Mouse (Mus musculus) ES-E14 (cell line): Measurements from ENCODE around the gene Lyve1. TPM values are rescaled to one million over a fixed set of nuclear protein-coding genes. Genes with fewer than 3 reads are reported as not detected.

Experiments
- DNase-seq: peaks from one replicate; pipeline ENCODE4 v3.0.0-alpha.2; 2013; ENCODE audit warnings: low read depth, low spot score
- H3K27ac ChIP-seq: 2 replicates; pipeline ENCODE4 v1.5.1; 2012; ENCODE audit warnings: low read depth, mild to moderate bottlenecking, low read length, moderate library complexity, mixed read lengths; ENCODE audit not compliant: poor library complexity, insufficient read depth, severe bottlenecking
- H3K36me3 ChIP-seq: 2 replicates; pipeline ENCODE4 v1.6.1; 2012; ENCODE audit warnings: mild to moderate bottlenecking, low read length, moderate library complexity, mixed read lengths; ENCODE audit not compliant: control insufficient read depth, poor library complexity, insufficient read depth, severe bottlenecking
- H3K4me1 ChIP-seq, 2 experiments: fragments of 150-350 bp in 1 of 2; sonication (generic) in 1 of 2; 2 replicates each; pipeline ENCODE4 v1.6.1; 2012; ENCODE audit warnings: low read length in 2 of 2, mild to moderate bottlenecking in 1 of 2, mixed read lengths in 1 of 2; ENCODE audit not compliant: control insufficient read depth in 2 of 2, insufficient read depth in 2 of 2, poor library complexity in 1 of 2
- H3K4me3 ChIP-seq, 2 experiments: fragments of 150-350 bp in 1 of 2; sonication (generic) in 1 of 2; 2 replicates each; pipeline ENCODE4 v1.5.1; 2012; ENCODE audit warnings: low read length in 2 of 2, low read depth in 1 of 2, mild to moderate bottlenecking in 1 of 2, mixed read lengths in 1 of 2; ENCODE audit not compliant: insufficient read depth in 1 of 2, poor library complexity in 1 of 2, severe bottlenecking in 1 of 2
- H3K9ac ChIP-seq: 2 replicates; pipeline ENCODE4 v1.6.1; 2012; ENCODE audit warnings: low read depth, mild to moderate bottlenecking, low read length, mixed read lengths; ENCODE audit not compliant: poor library complexity, insufficient read depth, severe bottlenecking
- H3K9me3 ChIP-seq: fragments of 150-350 bp; sonication (generic); 2 replicates; pipeline ENCODE4 v1.6.1; 2012; ENCODE audit warnings: low read depth, mild to moderate bottlenecking, low read length; ENCODE audit not compliant: control insufficient read depth, insufficient read depth
- CHD2 ChIP-seq: IDR thresholded peaks from 2 replicates; pipeline ENCODE4 v1.6.1; 2014; ENCODE audit warnings: mild to moderate bottlenecking, low read depth, low read length, inconsistent platforms
- HCFC1 ChIP-seq: IDR thresholded peaks from 2 replicates; pipeline ENCODE4 v1.6.1; 2012; ENCODE audit warnings: low read length, inconsistent platforms, borderline replicate concordance; ENCODE audit not compliant: insufficient read depth
- MAFK ChIP-seq: IDR thresholded peaks from 2 replicates; pipeline ENCODE4 v1.6.1; 2014; ENCODE audit warnings: mild to moderate bottlenecking, low read depth, low read length, inconsistent platforms; ENCODE audit not compliant: insufficient read depth
- ZC3H11A ChIP-seq: IDR thresholded peaks from 2 replicates; pipeline ENCODE4 v1.6.1; 2012; ENCODE audit warnings: low read depth, mild to moderate bottlenecking, inconsistent platforms, low read length, borderline replicate concordance
- ZNF384 ChIP-seq: IDR thresholded peaks from 2 replicates; pipeline ENCODE4 v1.6.1; 2012; ENCODE audit warnings: low read depth, low read length, inconsistent platforms
- in situ Hi-C, 2 experiments: fragments of 600-800 bp; cut with MboI; formaldehyde crosslinking; loops; one replicate each; pipeline ENCODE4 v1.15.1; 2025; ENCODE audit warnings: low sequenced_read_pairs in 2 of 2, inconsistent platforms in 1 of 2; ENCODE audit not compliant: unreplicated experiment in 2 of 2
- total RNA-seq: library from RNA; depleted of rRNA; stranded (reverse); fragments of 300-350 nt; gene quantifications from 2 replicates; pipeline ENCODE4 v1.2.3, GENCODE M21; 2012; rRNA removed

The Lyve1 gene
- total RNA-seq, 1 experiment: not detected

DNA sequence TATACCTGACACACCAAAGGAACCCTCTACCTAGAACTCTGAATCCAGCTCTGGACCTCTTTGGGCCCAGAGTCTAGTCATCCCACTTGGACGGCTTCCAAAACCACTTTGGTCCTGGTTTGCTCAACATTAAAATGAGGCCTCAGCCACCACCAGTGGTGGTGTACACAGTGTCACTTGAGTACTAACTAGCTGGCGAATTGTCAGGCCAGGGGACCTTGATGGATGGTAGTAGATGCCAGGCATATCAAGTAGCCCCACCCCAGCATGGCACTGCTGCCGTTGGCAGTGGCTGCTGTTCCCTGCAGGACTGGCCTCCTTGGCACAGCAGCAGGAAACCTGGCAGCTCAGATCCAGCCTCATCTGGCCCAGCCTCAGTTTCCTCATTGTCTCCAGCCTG lies 58.8 kb downstream of the Lyve1 start:
- H3K36me3 ChIP-seq: peaks cover 2% of the 10 kb centered on the region; the same call in 1 of the 2 replicates
- H3K9ac ChIP-seq: no peak overlapping the region
- H3K4me3 ChIP-seq: no peak overlapping the region
- in situ Hi-C loops: loop anchor here in 1 of 2 experiments (5.0 kb wide), 1 partner anchor 77 kb away; no protein-coding TSS in a partner anchor
- H3K9me3 ChIP-seq: no peaks in the 10 kb centered on the region
- DNase-seq: no peak
- H3K4me1 ChIP-seq: 0 out of 4 replicates have a peak, but pooled peaks cover 0 to 2% of the 10 kb centered on the region in 2 experiments
- no peak for TF ChIP-seq CHD2
- TF ChIP-seq ZNF384: no peak
- no peak for TF ChIP-seq HCFC1
- no peak for TF ChIP-seq ZC3H11A
- no peak for TF ChIP-seq MAFK
- no peak overlapping the region for H3K27ac ChIP-seq

DNA sequence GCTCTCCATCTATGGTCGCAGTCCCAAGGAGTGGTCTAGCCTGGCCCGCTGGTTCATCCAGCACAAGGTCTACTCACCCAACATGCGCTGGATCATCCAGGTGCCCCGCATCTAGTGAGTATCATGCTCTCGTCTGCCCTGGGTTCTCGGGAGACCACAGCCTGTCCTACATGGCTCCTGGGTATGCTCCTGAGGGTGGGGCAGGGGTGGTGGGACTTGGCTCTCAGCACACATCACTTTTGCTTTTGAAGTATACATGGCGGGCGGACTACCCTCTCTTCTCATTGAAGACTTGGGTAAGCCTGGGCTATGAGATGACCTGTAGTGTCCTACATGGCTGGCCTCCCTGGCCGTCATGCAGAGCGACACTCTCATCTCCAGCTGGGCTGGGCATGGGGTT lies 59.9 kb downstream of the Lyve1 start:
- in situ Hi-C loops: loop anchor here in 1 of 2 experiments (5.0 kb wide), 1 partner anchor 76 kb away; no protein-coding TSS in a partner anchor
- TF ChIP-seq MAFK (no peak), HCFC1 (no peak), CHD2 (no peak), ZC3H11A (no peak), ZNF384 (no peak)
- no peaks in the 10 kb centered on the region for H3K9me3 ChIP-seq
- no peak overlapping the region for H3K9ac ChIP-seq
- H3K4me1 ChIP-seq: 0 out of 4 replicates have a peak, but pooled peaks cover 0 to 2% of the 10 kb centered on the region in 2 experiments
- DNase-seq: no peak
- no peak overlapping the region for H3K27ac ChIP-seq
- no peak overlapping the region for H3K4me3 ChIP-seq
- H3K36me3 ChIP-seq: peaks cover 2% of the 10 kb centered on the region; the same call in 1 of the 2 replicates

DNA sequence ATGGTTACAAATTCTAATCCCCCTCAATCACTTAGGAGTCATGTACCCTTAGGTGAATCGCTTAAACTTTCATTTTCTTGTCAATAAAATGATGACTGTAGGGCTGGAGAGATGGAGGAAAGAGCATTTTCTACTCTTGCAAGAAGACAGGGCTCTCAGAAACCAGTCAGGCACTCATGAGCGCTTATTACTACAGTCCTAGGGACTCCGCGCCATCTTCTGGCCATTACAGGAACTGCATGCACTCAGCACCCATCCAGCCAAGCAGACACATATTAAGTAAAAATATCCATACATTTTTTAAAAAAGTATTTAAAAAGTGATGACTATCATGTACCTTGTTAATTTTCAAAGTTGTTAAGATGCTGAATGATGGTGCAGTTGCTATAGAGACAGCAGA lies 62.0 kb downstream of the Lyve1 start:
- no peak overlapping the region for H3K4me3 ChIP-seq
- no peak overlapping the region for H3K9ac ChIP-seq
- no peaks in the 10 kb centered on the region for H3K9me3 ChIP-seq
- in situ Hi-C loops: loop anchor here in 1 of 2 experiments (5.0 kb wide), 1 partner anchor 74 kb away; no protein-coding TSS in a partner anchor
- H3K4me1 ChIP-seq: 0 out of 4 replicates have a peak, but pooled peaks cover 0 to 2% of the 10 kb centered on the region in 2 experiments
- no peak overlapping the region for H3K27ac ChIP-seq
- TF ChIP-seq CHD2: no peak
- TF ChIP-seq ZC3H11A: peak; percentile 80; the same call in 1 of the 2 replicates
- no peak for TF ChIP-seq ZNF384
- no peak for TF ChIP-seq HCFC1
- TF ChIP-seq MAFK: no peak
- peaks cover 2% of the 10 kb centered on the region; the same call in 1 of the 2 replicates for H3K36me3 ChIP-seq
- peak; percentile 56 for DNase-seq

Other genes starting within 250 kb of the Lyve1 start
- gene Sbf2, start 248.3 kb downstream of the Lyve1 start, total RNA-seq: 17.4 and 21.6 TPM in 2 replicates
- gene Adm, start 235.6 kb downstream of the Lyve1 start, total RNA-seq: 4.0 and 6.2 TPM in 2 replicates
- gene Ampd3, start 95.0 kb downstream of the Lyve1 start, total RNA-seq: 2.4 and 5.3 TPM in 2 replicates
- gene Rnf141, start 18.8 kb downstream of the Lyve1 start, total RNA-seq: 20.8 and 25.0 TPM in 2 replicates
- gene Mrvi1, start 119.2 kb upstream of the Lyve1 start, total RNA-seq: 0.21 and 0.27 TPM in 2 replicates
- gene Ctr9, start 165.7 kb upstream of the Lyve1 start, total RNA-seq: 54.9 and 71.9 TPM in 2 replicates
- gene Eif4g2, start 219.8 kb upstream of the Lyve1 start, total RNA-seq: 494 and 627 TPM in 2 replicates